Mouse (Mus musculus): ENCODE results near the gene Stam2. TPM values are rescaled to one million over a fixed set of nuclear protein-coding genes. Genes with fewer than 3 reads are reported as not detected.

The Stam2 gene
- polyA plus RNA-seq, 2 experiments = 17.2 to 33.1 TPM

GRCm38 (mm10) chr2:52668480-52668879, 73.6 kb downstream of the Stam2 start:
- Histone ChIP-seq H3K9ac (ENCODE audit: low read depth, low read length, severe bottlenecking) (no peak overlapping the region), H3K27me3 (ENCODE audit: control insufficient read depth, insufficient read depth, low read length) (no peaks in the 10 kb centered on the region), H3K4me1 (ENCODE audit: control insufficient read depth, insufficient read depth, low read length) (no peaks in the 10 kb centered on the region), H3K4me3 (replicated peaks; ENCODE audit: low read length) (no peak overlapping the region), H3K4me2 (replicated peaks; ENCODE audit: low read depth, low read length, severe bottlenecking) (no peak overlapping the region), H3K36me3 (ENCODE audit: control insufficient read depth, insufficient read depth, low read length) (no peaks in the 10 kb centered on the region), H3K9me3 (ENCODE audit: control insufficient read depth, low read length) (no peaks in the 10 kb centered on the region), H3K27ac (replicated peaks; ENCODE audit: low read depth, low read length) (no peak overlapping the region)
- DNase-seq (ENCODE audit: low spot score) (no peak), ATAC-seq (ENCODE audit: low FRiP score, low read depth) (no peak)
- WGBS = 90% methylated on average over 6 of the region's 6 CpGs
- TF ChIP-seq POLR2A (IDR thresholded peaks at IDR 0.05; ENCODE audit: borderline replicate concordance, extremely low read depth, insufficient read depth, insufficient read length) = no peak

- no peak overlapping the region for H3K9ac ChIP-seq (ENCODE audit: low read depth, low read length, severe bottlenecking)
- no peak overlapping the region for H3K4me2 ChIP-seq (replicated peaks; ENCODE audit: low read depth, low read length, severe bottlenecking)
- no peaks in the 10 kb centered on the region for H3K36me3 ChIP-seq (ENCODE audit: control insufficient read depth, insufficient read depth, low read length)
- H3K27me3 ChIP-seq (ENCODE audit: control insufficient read depth, insufficient read depth, low read length) = no peaks in the 10 kb centered on the region
- no peaks in the 10 kb centered on the region for H3K4me1 ChIP-seq (ENCODE audit: control insufficient read depth, insufficient read depth, low read length)
- no peak overlapping the region for H3K4me3 ChIP-seq (replicated peaks; ENCODE audit: low read length)
- H3K9me3 ChIP-seq (ENCODE audit: control insufficient read depth, low read length) = no peaks in the 10 kb centered on the region
- no peak for DNase-seq (ENCODE audit: low spot score)
- no peak for TF ChIP-seq POLR2A (IDR thresholded peaks at IDR 0.05; ENCODE audit: borderline replicate concordance, extremely low read depth, insufficient read depth, insufficient read length)
- ATAC-seq (ENCODE audit: low FRiP score, low read depth) = no peak
- WGBS = 82% methylated on average over 5 of the region's 5 CpGs
- no peak overlapping the region for H3K27ac ChIP-seq (replicated peaks; ENCODE audit: low read depth, low read length)
Observed at GRCm38 (mm10) chr2:52656722-52657121, 85.4 kb downstream of the Stam2 start.

GRCm38 (mm10) chr2:52654541-52654940, 87.5 kb downstream of the Stam2 start:
- Histone ChIP-seq H3K9ac (ENCODE audit: low read depth, low read length, severe bottlenecking) (no peak overlapping the region), H3K9me3 (ENCODE audit: control insufficient read depth, low read length) (no peaks in the 10 kb centered on the region), H3K27me3 (ENCODE audit: control insufficient read depth, insufficient read depth, low read length) (no peaks in the 10 kb centered on the region), H3K36me3 (ENCODE audit: control insufficient read depth, insufficient read depth, low read length) (no peaks in the 10 kb centered on the region), H3K4me1 (ENCODE audit: control insufficient read depth, insufficient read depth, low read length) (no peaks in the 10 kb centered on the region), H3K4me3 (replicated peaks; ENCODE audit: low read length) (no peak overlapping the region), H3K27ac (replicated peaks; ENCODE audit: low read depth, low read length) (no peak overlapping the region), H3K4me2 (replicated peaks; ENCODE audit: low read depth, low read length, severe bottlenecking) (no peak overlapping the region)
- DNase-seq (ENCODE audit: low spot score) (no peak), ATAC-seq (ENCODE audit: low FRiP score, low read depth) (no peak)
- no peak for TF ChIP-seq POLR2A (IDR thresholded peaks at IDR 0.05; ENCODE audit: borderline replicate concordance, extremely low read depth, insufficient read depth, insufficient read length)
- WGBS = 74% methylated on average over 4 of the region's 4 CpGs

- WGBS = 76% methylated on average over 6 of the region's 6 CpGs
Observed at GRCm38 (mm10) chr2:52651547-52651946, 90.5 kb downstream of the Stam2 start.

GRCm38 (mm10) chr2:52647255-52647998, 94.7 kb downstream of the Stam2 start:
- H3K9ac ChIP-seq (ENCODE audit: low read depth, low read length, severe bottlenecking) = no peak overlapping the region
- TF ChIP-seq POLR2A (IDR thresholded peaks at IDR 0.05; ENCODE audit: borderline replicate concordance, extremely low read depth, insufficient read depth, insufficient read length) = no peak
- WGBS = 43% methylated on average over 8 of the region's 8 CpGs
- no peaks in the 10 kb centered on the region for H3K36me3 ChIP-seq (ENCODE audit: control insufficient read depth, insufficient read depth, low read length)
- no peak overlapping the region for H3K27ac ChIP-seq (replicated peaks; ENCODE audit: low read depth, low read length)
- no peaks in the 10 kb centered on the region for H3K9me3 ChIP-seq (ENCODE audit: control insufficient read depth, low read length)
- DNase-seq (ENCODE audit: low spot score) (no peak), ATAC-seq (ENCODE audit: low FRiP score, low read depth) (no peak)
- no peaks in the 10 kb centered on the region for H3K4me1 ChIP-seq (ENCODE audit: control insufficient read depth, insufficient read depth, low read length)
- no peak overlapping the region for H3K4me2 ChIP-seq (replicated peaks; ENCODE audit: low read depth, low read length, severe bottlenecking)
- no peak overlapping the region for H3K4me3 ChIP-seq (replicated peaks; ENCODE audit: low read length)
- H3K27me3 ChIP-seq (ENCODE audit: control insufficient read depth, insufficient read depth, low read length) = no peaks in the 10 kb centered on the region

More at GRCm38 (mm10) chr2:52651547-52651946, 90.5 kb downstream of the Stam2 start:
- no peaks in the 10 kb centered on the region for H3K9me3 ChIP-seq (ENCODE audit: control insufficient read depth, low read length)
- no peak overlapping the region for H3K9ac ChIP-seq (ENCODE audit: low read depth, low read length, severe bottlenecking)
- ATAC-seq (ENCODE audit: low FRiP score, low read depth) = no peak
- no peak for DNase-seq (ENCODE audit: low spot score)
- no peaks in the 10 kb centered on the region for H3K4me1 ChIP-seq (ENCODE audit: control insufficient read depth, insufficient read depth, low read length)
- no peaks in the 10 kb centered on the region for H3K27me3 ChIP-seq (ENCODE audit: control insufficient read depth, insufficient read depth, low read length)
- no peak overlapping the region for H3K27ac ChIP-seq (replicated peaks; ENCODE audit: low read depth, low read length)
- no peak for TF ChIP-seq POLR2A (IDR thresholded peaks at IDR 0.05; ENCODE audit: borderline replicate concordance, extremely low read depth, insufficient read depth, insufficient read length)
- no peak overlapping the region for H3K4me3 ChIP-seq (replicated peaks; ENCODE audit: low read length)
- no peaks in the 10 kb centered on the region for H3K36me3 ChIP-seq (ENCODE audit: control insufficient read depth, insufficient read depth, low read length)
- no peak overlapping the region for H3K4me2 ChIP-seq (replicated peaks; ENCODE audit: low read depth, low read length, severe bottlenecking)

Data from limb, embryonic 14.5 days (tissue).